Mouse (Mus musculus): ENCODE data around the gene Zc3h10. TPM values are rescaled to one million over a fixed set of nuclear protein-coding genes. Genes with fewer than 3 reads are reported as not detected.
"Not testable (repeated sequence)": the region's sequence is repeated elsewhere in the genome, so short reads cannot be mapped to it uniquely, and the experiment has no call there.

Gene Zc3h10
- polyA plus RNA-seq, 1 experiment from 2014 or later, result 17.3 TPM

DNA sequence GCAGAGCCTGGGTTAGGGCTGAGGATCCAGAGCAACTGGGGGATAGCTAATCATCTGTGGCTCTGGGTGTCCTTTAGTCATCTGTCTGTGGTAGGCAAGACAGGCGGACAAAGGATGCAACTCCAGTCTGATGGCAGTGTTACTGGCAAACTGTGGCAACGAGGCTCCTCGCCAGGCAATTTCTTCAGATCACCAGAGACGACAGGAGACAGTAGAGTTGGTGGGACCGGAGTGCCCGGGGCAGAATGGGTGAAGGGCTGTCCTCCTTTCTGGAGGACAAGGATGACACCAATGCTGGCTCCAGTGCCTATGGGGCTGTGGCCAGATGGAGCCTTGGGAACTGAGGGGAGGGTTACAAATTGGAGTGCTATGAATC is 2.1 kb upstream of the Zc3h10 start:
- H3K27ac ChIP-seq; ATAC-seq (ENCODE audit: low FRiP score, low read depth); H3K4me3 ChIP-seq; H3K9me3 ChIP-seq; H3K27me3 ChIP-seq; H3K9ac ChIP-seq: not testable (repeated sequence)
- Histone ChIP-seq H3K36me3 (peaks cover 10% of the 10 kb centered on the region), H3K4me2 (replicated peaks) (peak overlapping the region; percentile 87; the same call in 1 of the 2 replicates), H3K4me1 (peaks cover 16% of the 10 kb centered on the region)
- WGBS, result 66% methylated on average over 6 of the region's 6 CpGs

DNA sequence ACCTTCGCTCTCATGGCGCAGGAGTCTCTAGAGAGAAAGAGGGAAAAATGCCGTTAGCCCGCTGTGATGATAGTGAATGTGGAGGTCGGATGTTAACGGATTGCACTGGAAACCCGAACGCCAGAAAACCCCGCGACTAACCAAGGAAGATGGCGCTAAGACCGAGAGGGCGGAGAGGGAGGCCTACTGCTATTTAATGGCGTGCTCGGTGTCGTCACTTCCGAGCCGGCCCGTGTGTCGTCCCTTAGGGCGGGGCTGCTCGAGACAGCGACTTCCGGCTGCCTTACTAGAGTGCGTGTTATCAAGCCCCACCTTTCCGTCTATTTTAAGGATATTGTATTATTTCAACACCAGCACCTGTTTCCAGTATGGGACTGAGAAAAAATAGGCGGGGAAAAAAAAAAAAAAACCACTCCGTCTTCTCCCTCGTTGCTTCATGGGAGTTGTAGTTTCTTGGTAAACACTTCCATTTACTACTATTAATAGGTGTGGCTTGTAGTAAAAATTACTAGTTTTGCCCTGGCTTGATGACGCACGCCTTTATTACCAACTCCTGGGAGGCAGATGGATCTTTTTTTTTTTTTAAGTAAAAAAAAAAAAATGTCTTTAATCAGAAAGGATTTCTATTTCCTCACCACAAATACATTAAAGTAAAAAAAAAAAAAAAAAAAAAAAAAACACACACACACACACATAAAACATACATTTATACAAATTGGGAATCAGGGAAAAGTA is 1.5 kb upstream of the Zc3h10 start, which contains the start of gene Rpl41:
Gene Rpl41 (minus strand): TSS at position 359 of the 735 bp plus-strand sequence.
- peak within 1 kb of the TSS; percentile 99 for H3K27ac ChIP-seq
- WGBS, result 0% methylated on average over 31 of the region's 31 CpGs
- peak within 1 kb of the TSS; percentile 87 for H3K4me2 ChIP-seq (replicated peaks)

GRCm38 (mm10) chr10:128548051-128548791 is 647 bp upstream of the Zc3h10 start:
- not testable (repeated sequence) for H3K9me3 ChIP-seq; H3K27me3 ChIP-seq; ATAC-seq (ENCODE audit: low FRiP score, low read depth)
- WGBS, result under 1% methylated on average over 30 of the region's 30 CpGs
- H3K4me3 ChIP-seq, result peak overlapping the region; percentile 81
- H3K4me2 ChIP-seq (replicated peaks), result peak overlapping the region; percentile 87
- peak overlapping the region; percentile 96 for H3K9ac ChIP-seq
- H3K27ac ChIP-seq, result peak overlapping the region; percentile 99
- peaks cover 25% of the 10 kb centered on the region for H3K36me3 ChIP-seq
- H3K4me1 ChIP-seq, result peaks cover 16% of the 10 kb centered on the region

More for the DNA sequence above, 1.5 kb upstream of the Zc3h10 start, which contains the start of gene Rpl41:
- H3K4me1 ChIP-seq, result peaks cover 16% of the 10 kb centered on the region
- peak within 1 kb of the TSS; percentile 96 for H3K9ac ChIP-seq
- H3K4me3 ChIP-seq, result peak within 1 kb of the TSS; percentile 81
- H3K27me3 ChIP-seq, result no peaks in the 10 kb centered on the region
- peaks cover 16% of the 10 kb centered on the region for H3K36me3 ChIP-seq
- H3K9me3 ChIP-seq, result no peaks in the 10 kb centered on the region
- ATAC-seq (ENCODE audit: low FRiP score, low read depth), result peak; percentile 90

DNA sequence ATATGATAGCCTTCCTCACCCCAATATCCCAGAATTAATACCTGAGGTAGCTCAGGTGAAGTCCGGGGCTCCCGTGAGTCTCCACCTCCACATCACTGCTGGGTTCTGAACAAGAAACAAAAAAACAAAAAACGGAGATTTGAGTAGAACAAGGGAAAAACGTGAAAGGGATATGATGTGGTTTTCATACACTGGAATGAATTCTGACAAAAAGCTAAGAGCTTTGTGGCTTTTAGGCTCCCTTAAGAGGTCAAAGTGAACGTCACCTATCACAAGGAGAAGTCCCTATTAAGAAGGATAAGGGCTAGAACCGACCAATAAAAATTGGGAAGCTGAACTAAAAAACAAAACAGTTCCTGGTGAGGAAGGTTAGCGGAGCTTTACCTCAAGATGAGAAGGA is 787 bp downstream of the Zc3h10 start:
- H3K27me3 ChIP-seq, result no peaks in the 10 kb centered on the region
- no peaks in the 10 kb centered on the region for H3K9me3 ChIP-seq
- no peak for ATAC-seq (ENCODE audit: low FRiP score, low read depth)
- H3K4me1 ChIP-seq, result peaks cover 16% of the 10 kb centered on the region
- peaks cover 38% of the 10 kb centered on the region for H3K36me3 ChIP-seq
- peak overlapping the region; percentile 87 for H3K4me2 ChIP-seq (replicated peaks)
- H3K4me3 ChIP-seq, result peak overlapping the region; percentile 81
- H3K27ac ChIP-seq, result peak overlapping the region; percentile 86
- H3K9ac ChIP-seq, result peak overlapping the region; percentile 76
- 29% methylated on average over 7 of the region's 7 CpGs for WGBS

DNA sequence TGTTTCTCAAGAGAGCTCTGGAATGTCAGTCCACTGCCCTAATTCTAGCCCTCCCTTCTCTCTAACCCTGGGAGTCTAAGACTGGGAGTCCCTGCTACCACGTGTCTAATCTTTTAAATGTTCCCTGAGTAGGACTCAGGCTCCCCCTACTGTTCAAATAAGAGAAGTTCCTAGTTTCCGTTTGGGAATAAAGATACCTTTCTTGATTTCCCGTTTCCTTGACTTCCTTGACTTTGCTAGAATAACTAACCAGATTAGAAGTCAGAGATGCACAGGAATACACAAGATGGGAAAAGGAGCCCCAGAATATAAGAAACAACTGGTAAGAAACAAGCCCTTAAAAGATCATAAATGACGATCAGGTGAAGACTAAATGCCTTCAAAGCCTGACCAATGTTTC is 1.2 kb downstream of the Zc3h10 start:
- H3K36me3 ChIP-seq, result peaks cover 40% of the 10 kb centered on the region
- peaks cover 16% of the 10 kb centered on the region for H3K4me1 ChIP-seq
- no peaks in the 10 kb centered on the region for H3K27me3 ChIP-seq
- ATAC-seq (ENCODE audit: low FRiP score, low read depth), result no peak
- peak overlapping the region; percentile 76 for H3K9ac ChIP-seq
- peak overlapping the region; percentile 87 for H3K4me2 ChIP-seq (replicated peaks)
- H3K4me3 ChIP-seq, result peak overlapping the region; percentile 81
- 12% methylated on average over 4 of the region's 4 CpGs for WGBS
- H3K27ac ChIP-seq, result no peak overlapping the region
- H3K9me3 ChIP-seq, result no peaks in the 10 kb centered on the region

DNA sequence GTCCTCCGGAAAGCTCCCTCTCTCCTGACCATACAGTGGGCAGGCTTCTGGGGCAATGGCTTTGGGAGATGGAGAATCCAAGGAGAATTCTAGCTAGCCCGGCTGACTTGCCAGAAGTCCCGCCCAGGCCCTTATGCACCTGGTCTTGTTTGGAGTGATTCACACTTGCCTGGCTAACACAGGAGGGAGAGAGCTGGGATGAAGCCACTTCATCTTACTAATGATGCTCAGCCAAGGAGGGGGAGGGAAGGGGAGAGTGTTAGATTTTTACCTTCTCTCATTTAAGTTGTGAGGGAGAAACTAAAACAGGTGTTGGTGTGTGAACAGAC is 2.0 kb downstream of the Zc3h10 start:
- WGBS, result 85% methylated on average over 3 of the region's 3 CpGs
- Histone ChIP-seq H3K4me3 (no peak overlapping the region), H3K36me3 (peaks cover 46% of the 10 kb centered on the region), H3K9ac (0 out of 2 replicates have a peak overlapping the region, but pooled peaks have one; percentile 48), H3K9me3 (no peaks in the 10 kb centered on the region), H3K27ac (no peak overlapping the region), H3K4me1 (peaks cover 16% of the 10 kb centered on the region), H3K27me3 (no peaks in the 10 kb centered on the region), H3K4me2 (replicated peaks) (peak overlapping the region; percentile 87; the same call in 1 of the 2 replicates)
- no peak for ATAC-seq (ENCODE audit: low FRiP score, low read depth)

DNA sequence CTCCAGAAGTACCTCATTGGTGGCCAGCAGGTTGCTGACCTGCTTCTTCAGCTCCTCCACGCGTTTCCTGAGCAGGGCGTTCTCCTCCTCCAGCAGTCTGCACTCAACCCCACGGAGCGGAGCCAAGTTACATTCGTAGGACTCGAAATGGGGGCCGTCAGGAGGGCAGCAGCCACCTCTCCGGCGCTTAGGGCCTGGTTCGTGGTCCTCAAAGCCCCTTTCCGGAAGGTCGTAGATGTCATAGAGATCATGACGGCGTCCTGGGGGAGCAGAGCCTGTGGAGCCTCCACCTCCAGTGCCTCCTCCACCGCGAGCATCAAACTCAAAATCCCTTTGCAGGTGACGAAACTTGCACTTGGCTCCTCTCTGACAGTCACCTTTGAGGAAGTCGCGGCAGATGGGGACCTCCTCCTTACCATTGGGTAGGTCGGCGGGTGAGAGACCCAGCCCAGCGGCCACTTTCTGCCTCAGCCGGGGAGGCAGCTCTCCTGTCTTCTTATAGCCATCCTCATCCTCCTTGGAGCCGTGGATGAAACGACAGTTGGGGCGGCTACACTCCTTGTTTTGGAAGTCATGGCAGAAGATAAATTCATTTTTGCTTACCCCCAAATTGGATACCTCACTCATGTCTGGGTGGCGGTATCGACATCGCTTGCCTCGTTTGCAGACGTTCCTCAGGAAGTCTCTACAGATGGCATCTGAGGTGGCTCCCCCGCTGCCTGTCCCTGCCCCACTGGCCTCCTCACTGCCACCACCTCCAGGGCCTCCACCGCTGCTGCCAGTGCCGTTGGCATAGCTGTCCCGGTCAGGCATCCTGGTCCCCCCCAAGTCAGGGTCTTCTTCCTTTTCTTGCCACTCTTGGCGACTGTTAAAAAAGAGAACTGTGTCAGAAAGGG is 2.7 kb downstream of the Zc3h10 start:
- no peaks in the 10 kb centered on the region for H3K9me3 ChIP-seq
- peaks cover 46% of the 10 kb centered on the region for H3K36me3 ChIP-seq
- H3K27me3 ChIP-seq, result no peaks in the 10 kb centered on the region
- 0 out of 2 replicates have a peak overlapping the region, but pooled peaks have one; percentile 48 for H3K9ac ChIP-seq
- H3K4me1 ChIP-seq, result peaks cover 16% of the 10 kb centered on the region
- H3K27ac ChIP-seq, result no peak overlapping the region
- H3K4me2 ChIP-seq (replicated peaks), result no peak overlapping the region
- 94% methylated on average over 37 of the region's 37 CpGs for WGBS
- no peak for ATAC-seq (ENCODE audit: low FRiP score, low read depth)
- no peak overlapping the region for H3K4me3 ChIP-seq

DNA sequence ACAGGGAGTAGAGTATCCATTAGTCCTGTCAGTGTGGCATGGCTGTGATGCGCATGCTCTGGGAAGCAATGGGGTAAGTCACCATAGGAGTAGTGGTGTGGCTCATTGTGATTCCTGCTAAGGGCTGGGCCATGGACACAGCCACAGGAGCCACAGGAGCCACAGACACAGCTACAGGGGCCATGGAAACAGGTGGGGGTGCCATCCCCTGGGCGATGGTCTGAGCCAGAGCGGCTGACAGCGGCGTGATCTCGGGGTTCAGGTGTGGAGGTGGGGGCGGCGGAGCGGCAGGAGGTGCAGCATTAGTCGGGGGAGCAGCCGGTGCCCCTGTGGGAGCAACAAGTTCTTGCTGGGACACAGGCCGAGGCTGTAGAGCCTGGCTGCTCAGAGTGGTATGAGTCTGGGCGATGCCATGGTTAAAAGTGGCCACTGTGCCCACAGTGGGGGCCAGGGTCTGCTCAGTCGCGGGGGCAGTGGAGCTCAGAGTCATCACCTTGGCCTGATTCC is 3.4 kb downstream of the Zc3h10 start:
- 93% methylated on average over 15 of the region's 15 CpGs for WGBS
- Histone ChIP-seq H3K36me3 (peaks cover 46% of the 10 kb centered on the region), H3K9ac (0 out of 2 replicates have a peak overlapping the region, but pooled peaks have one; percentile 25), H3K27me3 (no peaks in the 10 kb centered on the region), H3K4me2 (replicated peaks) (no peak overlapping the region), H3K9me3 (no peaks in the 10 kb centered on the region), H3K4me1 (peaks cover 16% of the 10 kb centered on the region), H3K4me3 (no peak overlapping the region), H3K27ac (no peak overlapping the region)
- no peak for ATAC-seq (ENCODE audit: low FRiP score, low read depth)

DNA sequence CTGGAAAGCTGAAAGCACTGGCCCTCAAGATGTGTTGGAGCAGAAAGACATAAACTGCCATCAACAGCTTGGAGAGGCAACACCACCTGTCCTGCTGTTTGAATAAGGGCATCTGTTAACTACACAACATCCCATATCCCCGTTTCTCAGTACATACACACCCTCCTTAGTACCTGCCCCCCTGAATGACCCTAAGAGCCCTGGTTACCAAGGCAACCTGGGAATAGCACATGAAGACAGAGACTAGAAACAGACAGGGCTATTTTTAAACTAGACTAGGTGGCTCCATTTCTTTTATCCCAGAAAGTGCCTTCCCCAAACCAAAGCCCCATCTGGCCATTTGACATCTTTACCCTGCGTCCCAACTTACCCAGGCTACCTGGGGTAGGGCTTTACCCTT is 4.5 kb downstream of the Zc3h10 start:
- Histone ChIP-seq H3K4me2 (replicated peaks) (no peak overlapping the region), H3K4me1 (peaks cover 16% of the 10 kb centered on the region), H3K9me3 (no peaks in the 10 kb centered on the region), H3K9ac (peak overlapping the region; percentile 8; the same call in 1 of the 2 replicates), H3K27me3 (no peaks in the 10 kb centered on the region), H3K36me3 (peaks cover 46% of the 10 kb centered on the region), H3K4me3 (no peak overlapping the region), H3K27ac (no peak overlapping the region)
- 76% methylated on average over 2 of the region's 2 CpGs for WGBS
- ATAC-seq (ENCODE audit: low FRiP score, low read depth), result no peak

GRCm38 (mm10) chr10:128538340-128538870 is 9.2 kb downstream of the Zc3h10 start:
- H3K36me3 ChIP-seq, result peaks cover 23% of the 10 kb centered on the region
- H3K4me3 ChIP-seq, result no peak overlapping the region
- 86% methylated on average over 1 of the region's 1 CpGs for WGBS
- no peak overlapping the region for H3K4me2 ChIP-seq (replicated peaks)
- no peak overlapping the region for H3K9ac ChIP-seq
- no peak overlapping the region for H3K27ac ChIP-seq
- ATAC-seq (ENCODE audit: low FRiP score, low read depth), result no peak
- H3K27me3 ChIP-seq, result no peaks in the 10 kb centered on the region
- H3K9me3 ChIP-seq, result no peaks in the 10 kb centered on the region
- H3K4me1 ChIP-seq, result peaks cover 9% of the 10 kb centered on the region; the same call in 1 of the 2 replicates

GRCm38 (mm10) chr10:128536266-128536940 is 11.2 kb downstream of the Zc3h10 start:
- H3K4me2 ChIP-seq (replicated peaks), result peak overlapping the region; percentile 56
- peaks cover 9% of the 10 kb centered on the region; the same call in 1 of the 2 replicates for H3K4me1 ChIP-seq
- H3K27ac ChIP-seq, result peak overlapping the region; percentile 70; the same call in 1 of the 2 replicates
- H3K9me3 ChIP-seq, result no peaks in the 10 kb centered on the region
- H3K4me3 ChIP-seq, result peak overlapping the region; percentile 21
- peaks cover 6% of the 10 kb centered on the region; the same call in 1 of the 2 replicates for H3K36me3 ChIP-seq
- 14% methylated on average over 18 of the region's 18 CpGs for WGBS
- no peaks in the 10 kb centered on the region for H3K27me3 ChIP-seq
- 0 out of 2 replicates have a peak overlapping the region, but pooled peaks have one; percentile 25 for H3K9ac ChIP-seq
- ATAC-seq (ENCODE audit: low FRiP score, low read depth), result peak; percentile 89
